Mouse (Mus musculus) CD4-positive naive resting alpha-beta T cell, adult 57 days (primary cell): Measurements from ENCODE around the gene Mri1. TPM values are rescaled to one million over a fixed set of nuclear protein-coding genes. Genes with fewer than 3 reads are reported as not detected.

Experiments
- total RNA-seq: library from RNA; stranded (reverse); gene quantifications from one replicate; pipeline ENCODE4 v1.2.4, GENCODE M21; 2023

Mri1 gene
- 43.7 TPM for total RNA-seq

GRCm38 (mm10) chr8:84256822-84257610 is at the start of gene Mri1:
Mri1 (minus strand) TSS chr8:84257326.

GRCm38 (mm10) chr8:84269950-84270773 is 13.0 kb upstream of the Mri1 start, which contains the start of gene Ccdc130:
Ccdc130 (minus strand) TSS chr8:84270380.

GRCm38 (mm10) chr8:84249257-84250170 is 7.6 kb downstream of the Mri1 start, which contains the start of gene D8Ertd738e:
D8Ertd738e (minus strand) TSS chr8:84249719.

GRCm38 (mm10) chr8:84236998-84237473 is 20.1 kb downstream of the Mri1 start, which contains the start of gene Zswim4:
Zswim4 (minus strand) TSS chr8:84237055.

Other genes starting within 250 kb of the Mri1 start
- gene 2210011C24Rik, start 245.2 kb downstream of the Mri1 start, total RNA-seq: not detected
- gene Palm3, start 235.9 kb downstream of the Mri1 start, total RNA-seq: not detected
- gene Il27ra, start 214.7 kb downstream of the Mri1 start, total RNA-seq: 280 TPM
- gene Rln3, start 212.3 kb downstream of the Mri1 start, total RNA-seq: 1.4 TPM
- gene Gm10643, start 192.2 kb downstream of the Mri1 start, total RNA-seq: 5.0 TPM
- gene Rfx1, start 190.5 kb downstream of the Mri1 start, total RNA-seq: 124 TPM
- 69.1 TPM for gene Dcaf15, start 152.6 kb downstream of the Mri1 start, total RNA-seq
- 3.8 TPM for gene Podnl1, start 131.3 kb downstream of the Mri1 start, total RNA-seq
- gene Cc2d1a, start 109.4 kb downstream of the Mri1 start, total RNA-seq: 32.5 TPM
- 2.4 TPM for gene 4930432K21Rik, start 109.3 kb downstream of the Mri1 start, total RNA-seq
- not detected for gene Nanos3, start 72.1 kb downstream of the Mri1 start, total RNA-seq
- 32.3 TPM for gene Zswim4, start 20.3 kb downstream of the Mri1 start, total RNA-seq
- gene D8Ertd738e, start 7.6 kb downstream of the Mri1 start, total RNA-seq: 199 TPM
- 16.2 TPM for gene Ccdc130, start 13.1 kb upstream of the Mri1 start, total RNA-seq
- gene Cacna1a, start 131.1 kb upstream of the Mri1 start, total RNA-seq: 7.9 TPM